12 mouse cellular contexts compared by ENCODE assay signal in the genomic region with DNA sequence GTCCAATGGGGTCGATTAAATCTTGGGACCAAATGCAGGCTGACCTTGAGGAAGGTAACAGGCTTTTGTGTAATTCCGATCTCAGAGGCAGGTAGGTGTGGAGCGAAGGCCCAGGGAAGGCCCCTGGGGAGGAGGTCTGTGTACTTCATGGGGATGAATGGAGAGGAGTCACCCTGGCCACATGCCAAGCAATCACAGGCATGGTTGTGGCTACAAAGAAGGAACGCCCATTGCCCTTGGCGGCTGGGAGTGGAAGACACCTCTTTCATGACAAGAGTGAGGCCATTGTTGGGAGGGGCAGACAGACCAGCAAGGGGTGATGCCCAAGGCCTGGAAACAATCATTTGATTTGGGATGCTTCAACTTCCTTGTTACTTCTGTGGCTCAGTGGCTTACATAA.
DNase-seq lines count a peak whose midpoint lies in the region; ATAC-seq and TF ChIP-seq lines count a peak whose summit lies in the region.
"Had no signal": no experiment of that assay in that cellular context is flagged by ENCODE, and none has a peak within 500 bp of the region (broad histone marks: within the 10 kb centered on the region; RNA-seq: fewer than 3 reads in every experiment).

No protein-coding gene starts in this region.

- no peaks in the 10 kb centered on the region for H3K4me1 ChIP-seq in lung, postnatal 0 days (ENCODE audit: insufficient read depth, low read depth, low read length)
- H3K4me1 ChIP-seq: heart, embryonic 13.5 days had no signal

- H3K4me3 ChIP-seq in lung, postnatal 0 days (ENCODE audit: low read depth, low read length), result no peak overlapping the region
- H3K4me3 ChIP-seq in left cerebral cortex, adult 2 months, result no peak overlapping the region
- H3K4me3 ChIP-seq: heart, embryonic 13.5 days; hindbrain, embryonic 12.5 days had no signal

- TF ChIP-seq EP300 in lung, postnatal 0 days (IDR thresholded peaks at IDR 0.05), result no peak

- WGBS in lung, postnatal 0 days, result 66% methylated on average over 5 of the region's 5 CpGs

- TF ChIP-seq CTCF in lung, postnatal 0 days (IDR thresholded peaks at IDR 0.05), result no peak
- TF ChIP-seq CTCF in brain, embryonic 14.5 days (IDR thresholded peaks at IDR 0.05; ENCODE audit: borderline replicate concordance, extremely low read depth, insufficient read depth, insufficient read length), result no peak
- TF ChIP-seq CTCF in left cerebral cortex, adult 2 months (IDR thresholded peaks at IDR 0.05), result no peak

- no peak overlapping the region for H3K9ac ChIP-seq in lung, postnatal 0 days (replicated peaks; ENCODE audit: low read depth)
- H3K9ac ChIP-seq: forebrain, postnatal 0 days; heart, embryonic 13.5 days; hindbrain, embryonic 12.5 days had no signal

- no peak for TF ChIP-seq POLR2A in brain, embryonic 14.5 days (IDR thresholded peaks at IDR 0.05; ENCODE audit: borderline replicate concordance, extremely low read depth, insufficient read depth, insufficient read length, poor library complexity, severe bottlenecking)

- H3K36me3 ChIP-seq in lung, postnatal 0 days (ENCODE audit: insufficient read depth, low read length), result no peaks in the 10 kb centered on the region

- no peak for ATAC-seq in lung, postnatal 0 days
- ATAC-seq: forebrain, postnatal 0 days had no signal

- intact Hi-C loops in left cerebral cortex, adult 2 months (cut with DNase I), result no loop called here

- no peak overlapping the region for H3K4me2 ChIP-seq in lung, postnatal 0 days (replicated peaks; ENCODE audit: low read depth, low read length)
- H3K4me2 ChIP-seq: heart, embryonic 13.5 days; hindbrain, embryonic 12.5 days had no signal

- no peaks in the 10 kb centered on the region for H3K9me3 ChIP-seq in lung, postnatal 0 days (ENCODE audit: low read length)
- H3K9me3 ChIP-seq: heart, embryonic 13.5 days; hindbrain, embryonic 12.5 days had no signal

- DNase-seq in lung, postnatal 10 days, result peak; percentile 45
- no peak for DNase-seq in lung, postnatal 0 days (ENCODE audit: low spot score)
- DNase-seq in ES-CJ7 (ENCODE audit: low read depth, low spot score) (peak; percentile 95), NIH3T3 (ENCODE audit: low read depth) (peak; percentile 39)
- DNase-seq in brain, embryonic 14.5 days (ENCODE audit: low read depth), result peak; percentile 56
- no peak for DNase-seq in heart, postnatal 4 days
- no peak for DNase-seq in left cerebral cortex, adult 2 months (ENCODE audit: extremely low spot score in 1 of 2, low spot score in 2 of 2)
- DNase-seq: forebrain, postnatal 0 days; gastrocnemius, postnatal 14 days; kidney, adult 8-10 months had no signal

- no peaks in the 10 kb centered on the region for H3K27me3 ChIP-seq in lung, postnatal 0 days (replicated peaks; ENCODE audit: insufficient read depth, low read length)
- H3K27me3 ChIP-seq: heart, embryonic 13.5 days; hindbrain, embryonic 12.5 days had no signal

- no peak overlapping the region for H3K27ac ChIP-seq in lung, postnatal 0 days (ENCODE audit: low read length)
- no peak overlapping the region for H3K27ac ChIP-seq in left cerebral cortex, adult 2 months
- H3K27ac ChIP-seq: heart, embryonic 13.5 days; hindbrain, embryonic 12.5 days had no signal

Comparison
In these comparisons a context has a peak if more than half of its experiments do, and no peak if none do; other contexts are left out.
1. DNase-seq: peak in lung, postnatal 10 days (single experiment), ES-CJ7 (single experiment), NIH3T3 (single experiment) and brain, embryonic 14.5 days (single experiment); none in lung, postnatal 0 days (single experiment), heart, postnatal 4 days (single experiment) and left cerebral cortex, adult 2 months (0 of 2).